Mouse (Mus musculus) limb, embryonic 15.5 days (tissue): ENCODE measurements around the gene Lyz2. TPM values are rescaled to one million over a fixed set of nuclear protein-coding genes. Genes with fewer than 3 reads are reported as not detected.
"Not testable (repeated sequence)": the region's sequence is repeated elsewhere in the genome, so short reads cannot be mapped to it uniquely, and the experiment has no call there.

Experiments
- ATAC-seq: fragments of 200-750 bp; cut with Nextera tagmentation; 2 replicates; pipeline ENCODE4 v1.8.0; 2017; ENCODE audit warnings: low read depth, moderate TSS enrichment; ENCODE audit not compliant: insufficient number of reproducible peaks, low FRiP score, low TSS enrichment
- H3K27ac ChIP-seq: fragments of 300-500 bp; sonication (generic); 2 replicates; pipeline ENCODE4 v1.5.1; 2015; ENCODE audit warnings: moderate library complexity, mild to moderate bottlenecking, inconsistent platforms
- H3K27me3 ChIP-seq: fragments of 300-500 bp; sonication (generic); 2 replicates; pipeline ENCODE4 v1.6.1; 2015; ENCODE audit warnings: inconsistent platforms
- H3K36me3 ChIP-seq: fragments of 300-500 bp; sonication (generic); 2 replicates; pipeline ENCODE4 v1.6.1; 2015; ENCODE audit warnings: inconsistent platforms
- H3K4me1 ChIP-seq: fragments of 300-500 bp; sonication (generic); 2 replicates; pipeline ENCODE4 v1.6.1; 2015; ENCODE audit warnings: inconsistent platforms
- H3K4me2 ChIP-seq: fragments of 300-500 bp; sonication (generic); 2 replicates; pipeline ENCODE4 v1.6.1; 2015; ENCODE audit warnings: mild to moderate bottlenecking, inconsistent platforms
- H3K4me3 ChIP-seq: fragments of 300-500 bp; sonication (generic); 2 replicates; pipeline ENCODE4 v1.5.1; 2015; ENCODE audit warnings: mild to moderate bottlenecking, inconsistent platforms
- H3K9ac ChIP-seq: fragments of 300-500 bp; sonication (generic); 2 replicates; pipeline ENCODE4 v1.6.1; 2015; ENCODE audit warnings: inconsistent platforms
- H3K9me3 ChIP-seq: fragments of 300-500 bp; sonication (generic); 2 replicates; pipeline ENCODE4 v1.6.1; 2016; ENCODE audit warnings: inconsistent platforms
- WGBS: fragments of 180-500 bp; shearing (Covaris S2); methylation state at CpG from one replicate; pipeline ENCODE4 v1.1.7; 2015; 5-methylcytosine and 5-hydroxymethylcytosine counted together
- polyA plus RNA-seq: library from polyadenylated mRNA; unstranded; fragments of >200 nt; fragmentation: Nextera tagmentation; extraction: Ambion mirVana; gene quantifications from 2 replicates; pipeline ENCODE4 v1.2.1, GENCODE M21; 2015

Gene Lyz2
- polyA plus RNA-seq, 1 experiment from 2014 or later = 119 TPM

- H3K27me3 ChIP-seq = no peaks in the 10 kb centered on the region
- H3K27ac ChIP-seq = no peak within 1 kb of the TSS
- no peaks in the 10 kb centered on the region for H3K36me3 ChIP-seq
- no peak within 1 kb of the TSS for H3K4me3 ChIP-seq
- ATAC-seq = no peak
- H3K9ac ChIP-seq = no peak within 1 kb of the TSS
- H3K4me2 ChIP-seq = no peak within 1 kb of the TSS
- WGBS = 78% methylated on average over 5 of the region's 5 CpGs
- no peaks in the 10 kb centered on the region for H3K9me3 ChIP-seq
- H3K4me1 ChIP-seq = no peaks in the 10 kb centered on the region
These were observed 10.6 kb upstream of the Lyz2 start, which contains the start of gene Lyz1 for GRCm38 (mm10) chr10:117292671-117293070. Gene Lyz1 (minus strand): TSS chr10:117292868.

GRCm38 (mm10) chr10:117290936-117291335 lies 8.8 kb upstream of the Lyz2 start:
- ATAC-seq, H3K4me1 ChIP-seq, H3K4me2 ChIP-seq, H3K9me3 ChIP-seq, H3K9ac ChIP-seq, H3K4me3 ChIP-seq, H3K27ac ChIP-seq, H3K36me3 ChIP-seq, H3K27me3 ChIP-seq: not testable (repeated sequence)
- WGBS = 88% methylated on average over 6 of the region's 6 CpGs

GRCm38 (mm10) chr10:117290046-117290870 lies 8.1 kb upstream of the Lyz2 start:
- WGBS = 29% methylated on average over 6 of the region's 6 CpGs
- no peaks in the 10 kb centered on the region for H3K36me3 ChIP-seq
- H3K4me3 ChIP-seq = no peak overlapping the region

GRCm38 (mm10) chr10:117289034-117289505 lies 6.9 kb upstream of the Lyz2 start:
- H3K4me3 ChIP-seq, H3K27me3 ChIP-seq, H3K27ac ChIP-seq, H3K36me3 ChIP-seq, H3K9me3 ChIP-seq, H3K9ac ChIP-seq, H3K4me1 ChIP-seq, H3K4me2 ChIP-seq, ATAC-seq: not testable (repeated sequence)
- 84% methylated on average over 5 of the region's 5 CpGs for WGBS

More at GRCm38 (mm10) chr10:117290046-117290870, 8.1 kb upstream of the Lyz2 start:
- no peaks in the 10 kb centered on the region for H3K27me3 ChIP-seq
- no peak overlapping the region for H3K4me2 ChIP-seq
- H3K9ac ChIP-seq = no peak overlapping the region
- no peak overlapping the region for H3K27ac ChIP-seq
- no peak for ATAC-seq
- H3K9me3 ChIP-seq = no peaks in the 10 kb centered on the region
- H3K4me1 ChIP-seq = no peaks in the 10 kb centered on the region

- H3K4me3 ChIP-seq = no peak overlapping the region
These were observed 6.3 kb upstream of the Lyz2 start for GRCm38 (mm10) chr10:117288197-117289033.

GRCm38 (mm10) chr10:117287226-117287850 lies 5.2 kb upstream of the Lyz2 start:
- H3K27ac ChIP-seq = no peak overlapping the region
- ATAC-seq = no peak
- H3K4me1 ChIP-seq = no peaks in the 10 kb centered on the region
- H3K9me3 ChIP-seq = no peaks in the 10 kb centered on the region
- H3K4me2 ChIP-seq = no peak overlapping the region
- H3K27me3 ChIP-seq = no peaks in the 10 kb centered on the region
- H3K4me3 ChIP-seq = no peak overlapping the region
- no peaks in the 10 kb centered on the region for H3K36me3 ChIP-seq
- H3K9ac ChIP-seq = no peak overlapping the region
- WGBS = 84% methylated on average over 3 of the region's 3 CpGs

More at GRCm38 (mm10) chr10:117288197-117289033, 6.3 kb upstream of the Lyz2 start:
- H3K27me3 ChIP-seq = no peaks in the 10 kb centered on the region
- no peaks in the 10 kb centered on the region for H3K4me1 ChIP-seq
- no peak overlapping the region for H3K9ac ChIP-seq
- H3K9me3 ChIP-seq = no peaks in the 10 kb centered on the region
- H3K27ac ChIP-seq = no peak overlapping the region
- no peak overlapping the region for H3K4me2 ChIP-seq
- ATAC-seq = no peak
- H3K36me3 ChIP-seq = no peaks in the 10 kb centered on the region
- WGBS = 89% methylated on average over 9 of the region's 9 CpGs

GRCm38 (mm10) chr10:117286366-117286970 lies 4.3 kb upstream of the Lyz2 start:
- Histone ChIP-seq H3K4me1 (no peaks in the 10 kb centered on the region), H3K4me2 (no peak overlapping the region), H3K9ac (no peak overlapping the region), H3K27me3 (no peaks in the 10 kb centered on the region), H3K4me3 (no peak overlapping the region), H3K9me3 (no peaks in the 10 kb centered on the region), H3K36me3 (no peaks in the 10 kb centered on the region), H3K27ac (no peak overlapping the region)
- ATAC-seq = no peak
- WGBS = 89% methylated on average over 6 of the region's 6 CpGs

GRCm38 (mm10) chr10:117285584-117285983 lies 3.5 kb upstream of the Lyz2 start:
- H3K27me3 ChIP-seq, H3K4me2 ChIP-seq, H3K27ac ChIP-seq, H3K36me3 ChIP-seq, H3K9ac ChIP-seq, H3K4me1 ChIP-seq, H3K9me3 ChIP-seq, H3K4me3 ChIP-seq, ATAC-seq: not testable (repeated sequence)
- 78% methylated on average over 3 of the region's 7 CpGs for WGBS

GRCm38 (mm10) chr10:117284578-117285520 lies 2.7 kb upstream of the Lyz2 start:
- WGBS = 85% methylated on average over 10 of the region's 10 CpGs

GRCm38 (mm10) chr10:117283871-117284577 lies 1.9 kb upstream of the Lyz2 start:
- Histone ChIP-seq H3K9ac (no peak overlapping the region), H3K27me3 (no peaks in the 10 kb centered on the region), H3K4me2 (no peak overlapping the region), H3K4me3 (no peak overlapping the region), H3K9me3 (no peaks in the 10 kb centered on the region), H3K36me3 (no peaks in the 10 kb centered on the region), H3K27ac (no peak overlapping the region), H3K4me1 (no peaks in the 10 kb centered on the region)
- WGBS = 77% methylated on average over 7 of the region's 7 CpGs
- no peak for ATAC-seq

More at GRCm38 (mm10) chr10:117284578-117285520, 2.7 kb upstream of the Lyz2 start:
- Histone ChIP-seq H3K4me3 (no peak overlapping the region), H3K27me3 (no peaks in the 10 kb centered on the region), H3K36me3 (no peaks in the 10 kb centered on the region), H3K9ac (no peak overlapping the region), H3K27ac (no peak overlapping the region), H3K4me1 (no peaks in the 10 kb centered on the region), H3K9me3 (no peaks in the 10 kb centered on the region), H3K4me2 (no peak overlapping the region)
- ATAC-seq = no peak
